Mouse (Mus musculus) gastrocnemius, adult 8-10 months (tissue): ENCODE results near the gene Grk6. TPM values are rescaled to one million over a fixed set of nuclear protein-coding genes. Genes with fewer than 3 reads are reported as not detected.
"Not testable (repeated sequence)": the region's sequence is repeated elsewhere in the genome, so short reads cannot be mapped to it uniquely, and the experiment has no call there.

Source experiments
- DNase-seq, 2 experiments: peaks; one replicate each; pipeline ENCODE4 v3.0.0; 2022; ENCODE audit warnings: low spot score in 2 of 2
- total RNA-seq, 4 experiments: library from RNA; stranded (reverse); gene quantifications; 2 replicates each; pipeline ENCODE4 v1.2.4; 2022

Grk6 gene
- total RNA-seq, 4 experiments from 2014 or later, result 6.9 to 9.7 (median 9.4) TPM

DNA sequence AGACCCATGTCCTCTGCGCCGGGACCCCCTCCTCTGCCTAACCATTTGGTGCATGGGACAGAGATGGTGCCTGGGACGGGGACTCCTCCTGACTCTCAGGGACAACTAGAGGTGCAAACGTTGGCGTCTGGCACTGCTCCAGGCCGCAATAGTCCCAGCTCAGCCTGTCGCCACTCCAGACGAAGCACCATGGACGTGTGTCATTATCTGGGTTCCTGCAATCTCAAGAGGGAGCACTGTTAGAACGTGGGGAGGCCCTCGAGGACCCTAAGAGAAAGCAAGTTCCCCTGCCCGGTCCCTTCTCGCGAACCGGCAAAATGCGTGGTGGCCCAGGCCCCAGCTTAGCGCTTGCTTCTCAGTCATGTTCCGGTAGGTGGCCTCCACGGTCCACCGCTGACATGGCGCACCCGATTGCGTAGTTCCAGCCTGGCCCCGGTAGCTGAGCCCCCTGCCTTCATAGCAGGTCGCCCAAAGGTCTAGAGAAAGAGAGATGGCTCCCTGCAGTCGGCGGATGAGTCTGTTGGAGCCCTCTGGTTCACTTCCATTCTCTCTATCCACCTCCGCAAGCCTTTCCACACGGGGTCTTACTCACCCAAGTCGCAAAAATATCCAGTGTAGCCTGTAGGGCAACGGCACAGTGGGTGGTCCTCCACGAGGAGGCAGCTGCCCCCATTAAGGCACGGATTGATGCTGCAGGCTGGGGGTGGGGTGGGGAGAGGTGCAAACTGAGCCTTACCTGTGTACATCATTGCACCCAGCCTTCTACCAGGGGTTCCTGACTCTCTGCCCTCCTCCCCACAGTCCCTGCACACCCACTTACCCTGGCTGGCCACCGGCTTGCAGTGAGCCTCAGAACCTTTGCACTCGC lies 23.7 kb upstream of the Grk6 start:
- DNase-seq, result peak; percentile 47 to 58

DNA sequence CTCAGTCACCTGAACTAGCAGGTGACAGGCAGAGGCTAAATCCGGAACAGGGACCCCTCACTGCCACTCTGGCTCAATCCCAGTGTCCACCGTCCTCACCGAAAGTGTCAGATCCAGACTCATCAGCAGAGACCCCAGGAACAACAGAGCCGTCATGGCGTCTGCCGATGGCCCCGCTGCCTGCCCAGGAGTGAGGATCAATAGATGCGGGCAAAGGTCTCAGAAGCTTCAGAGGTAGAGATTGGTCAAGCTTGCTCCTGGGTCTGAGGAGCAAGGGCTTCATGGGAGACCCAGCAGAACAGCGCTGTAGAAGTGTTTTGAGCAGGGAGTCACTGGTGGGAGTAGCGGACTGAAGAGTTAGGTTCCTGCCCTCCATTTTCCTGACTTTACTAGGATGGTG lies 18.3 kb upstream of the Grk6 start, which contains the start of gene F12:
F12 (minus strand) TSS at position 181 of the 400 bp plus-strand sequence.
- no peak for DNase-seq

DNA sequence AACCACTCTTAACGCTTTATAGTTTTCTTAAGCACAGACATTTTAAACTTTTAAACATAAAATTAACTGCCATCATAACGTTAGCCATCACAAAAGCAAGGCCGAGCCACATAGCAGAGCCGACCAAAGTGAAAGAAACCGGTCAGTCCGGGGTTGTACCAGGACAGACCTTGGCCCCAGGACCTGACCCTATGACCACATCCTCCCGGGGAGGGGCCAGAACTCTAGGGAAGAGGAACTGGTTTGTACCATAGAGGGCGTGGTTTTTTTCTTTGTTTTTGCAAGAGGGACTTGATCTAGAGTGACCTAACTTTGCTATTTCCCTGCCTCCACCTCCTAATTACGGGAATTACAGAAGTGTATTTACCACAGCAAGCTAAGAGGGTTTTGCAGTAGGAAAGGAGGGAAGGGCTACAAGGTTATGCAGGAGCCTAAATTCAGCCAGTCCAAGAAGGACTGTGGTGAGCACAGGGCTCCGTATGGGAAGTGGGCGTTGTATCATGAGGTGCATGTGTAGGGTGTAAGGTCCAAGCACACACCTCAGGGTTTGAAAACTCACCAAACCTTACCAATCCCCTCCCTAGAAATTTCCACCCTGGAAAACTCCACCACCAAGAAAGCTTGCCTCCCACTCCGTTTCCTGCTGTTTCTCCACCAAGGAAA lies 15.5 kb upstream of the Grk6 start:
- DNase-seq, result peak; percentile 63 to 71

DNA sequence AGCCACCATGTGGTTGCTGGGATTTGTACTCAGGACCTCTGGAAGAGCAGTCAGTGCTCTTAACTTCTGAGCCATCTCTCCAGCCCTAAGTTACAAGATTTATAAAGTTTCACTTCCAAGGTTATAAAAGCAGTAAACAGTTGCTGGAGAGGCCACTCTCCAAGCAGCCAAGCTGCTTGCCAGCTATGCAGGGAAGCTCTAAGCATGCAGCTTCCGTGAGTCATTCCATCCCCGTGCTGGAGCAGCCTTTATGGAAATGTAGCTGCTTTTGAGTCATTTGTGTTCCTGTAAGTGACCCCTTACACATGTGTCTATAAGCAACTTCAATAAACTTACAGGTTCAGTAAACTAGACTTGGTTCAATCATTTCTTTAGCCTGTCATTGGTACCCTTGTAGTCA lies 14.3 kb upstream of the Grk6 start:
- DNase-seq, result no peak

DNA sequence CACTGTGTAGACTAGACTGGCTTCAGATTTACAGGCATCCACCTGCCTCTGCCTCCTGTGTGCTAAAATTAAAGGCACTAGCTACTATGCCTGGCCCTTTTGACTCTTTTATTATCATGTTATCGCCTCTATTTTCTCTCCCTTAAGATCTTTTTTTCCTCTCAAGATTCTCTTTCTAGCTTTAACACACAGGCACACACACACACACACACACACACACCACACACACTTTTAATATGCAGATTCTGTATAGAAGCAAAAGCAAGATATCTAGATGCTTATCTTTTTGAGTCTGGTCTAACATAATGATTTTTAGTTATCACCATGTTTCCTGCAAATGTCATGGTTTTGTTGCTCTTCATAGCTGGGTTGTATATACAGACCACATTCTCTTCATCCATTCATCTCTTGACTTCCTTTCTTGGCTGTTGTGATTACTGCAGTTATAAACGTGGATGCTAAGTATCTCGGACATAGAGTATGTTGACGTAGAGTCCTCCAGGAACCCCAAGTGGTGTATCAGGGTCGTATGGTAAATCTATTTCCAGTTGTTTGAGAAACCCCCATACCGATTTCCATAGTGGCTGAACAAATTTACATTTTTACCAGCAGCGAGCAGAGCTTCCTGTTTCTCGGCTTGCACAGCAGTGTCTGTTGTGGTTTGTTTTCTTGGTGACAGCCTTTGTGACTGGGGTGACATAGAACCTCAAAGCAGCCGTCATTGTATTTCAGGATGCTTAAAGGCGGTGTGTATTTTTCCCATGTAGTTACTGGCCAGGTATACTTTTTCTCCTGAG lies 12.8 kb upstream of the Grk6 start:
- DNase-seq, result no peak

DNA sequence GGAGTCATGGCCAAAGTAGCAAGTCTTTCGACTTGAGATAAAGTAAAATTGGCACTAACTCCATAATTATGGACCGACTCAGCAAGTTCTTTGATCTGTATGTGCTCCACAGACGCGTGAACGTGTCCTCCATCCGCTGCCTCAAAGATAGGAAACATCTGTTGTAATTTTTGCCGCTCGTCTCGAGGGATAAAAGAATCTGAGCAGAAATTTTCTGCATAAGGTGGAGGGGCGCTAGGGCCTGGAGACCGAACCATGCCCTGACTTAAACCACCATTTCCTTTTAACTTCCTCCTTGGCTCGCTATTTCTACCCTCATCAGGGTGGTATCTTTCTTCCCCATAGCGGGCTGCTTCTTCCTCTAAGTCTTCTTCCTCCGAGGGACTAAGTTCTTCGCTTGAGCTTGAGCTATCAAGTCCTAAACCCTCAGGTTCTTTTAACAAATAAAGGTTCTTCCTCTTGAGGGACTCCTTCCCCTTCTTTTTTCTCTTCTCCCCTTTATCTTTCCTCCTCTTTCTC lies 7.7 kb upstream of the Grk6 start:
- not testable (repeated sequence) for DNase-seq

DNA sequence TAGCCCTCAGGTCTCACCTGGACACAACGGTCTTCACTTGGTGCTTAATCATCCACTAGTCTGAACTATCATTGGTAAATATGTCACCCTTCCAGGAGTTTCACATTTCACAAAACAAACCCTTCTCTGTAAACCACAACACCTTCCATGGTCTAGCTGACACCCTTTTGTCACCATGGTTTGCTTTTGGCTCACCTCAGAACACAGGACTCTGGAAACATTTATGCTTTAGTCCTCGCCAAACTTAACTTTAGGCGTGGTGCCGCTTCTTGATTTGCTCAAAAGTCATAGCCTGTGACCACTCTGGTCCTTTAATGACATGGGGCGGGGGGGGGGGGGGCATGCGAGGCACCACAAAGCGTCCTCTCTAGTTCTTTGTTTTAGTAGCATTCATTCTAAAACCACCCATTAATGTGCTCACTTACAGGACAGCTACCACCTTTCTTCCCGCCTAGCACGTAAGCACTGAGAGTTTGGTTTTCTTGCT lies 1.0 kb upstream of the Grk6 start:
- DNase-seq, result no peak

DNA sequence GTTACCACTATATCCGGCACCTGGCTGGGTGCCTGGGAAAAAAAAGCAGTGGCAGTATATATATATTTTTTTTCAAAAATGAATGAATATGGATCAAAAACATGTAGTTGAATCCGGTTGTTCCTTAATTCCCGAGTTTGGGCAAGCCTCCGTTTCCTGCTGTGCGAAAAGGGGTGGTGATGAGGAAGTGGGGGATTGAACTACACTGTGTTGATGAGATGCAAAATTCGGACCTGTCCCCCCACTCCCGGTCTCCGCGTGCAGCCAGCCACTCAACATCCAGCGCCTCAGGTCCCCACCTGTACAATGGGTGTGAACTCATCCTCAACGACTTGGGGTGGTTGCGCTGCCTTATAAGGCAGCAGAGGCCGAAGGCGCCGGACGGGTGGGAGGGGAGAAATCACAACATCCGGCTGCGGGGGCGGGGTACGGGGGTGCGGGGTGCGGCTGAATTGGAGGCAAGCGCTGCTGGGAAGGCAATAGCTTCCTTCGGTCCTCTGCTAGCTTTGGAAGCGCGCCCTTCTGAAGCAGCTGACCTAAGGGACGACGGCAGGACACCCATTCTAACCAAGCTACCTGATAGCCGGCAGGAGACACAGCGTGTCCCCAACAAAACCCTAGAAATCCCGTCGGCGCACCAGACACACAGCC lies 461 bp upstream of the Grk6 start:
- no peak for DNase-seq

DNA sequence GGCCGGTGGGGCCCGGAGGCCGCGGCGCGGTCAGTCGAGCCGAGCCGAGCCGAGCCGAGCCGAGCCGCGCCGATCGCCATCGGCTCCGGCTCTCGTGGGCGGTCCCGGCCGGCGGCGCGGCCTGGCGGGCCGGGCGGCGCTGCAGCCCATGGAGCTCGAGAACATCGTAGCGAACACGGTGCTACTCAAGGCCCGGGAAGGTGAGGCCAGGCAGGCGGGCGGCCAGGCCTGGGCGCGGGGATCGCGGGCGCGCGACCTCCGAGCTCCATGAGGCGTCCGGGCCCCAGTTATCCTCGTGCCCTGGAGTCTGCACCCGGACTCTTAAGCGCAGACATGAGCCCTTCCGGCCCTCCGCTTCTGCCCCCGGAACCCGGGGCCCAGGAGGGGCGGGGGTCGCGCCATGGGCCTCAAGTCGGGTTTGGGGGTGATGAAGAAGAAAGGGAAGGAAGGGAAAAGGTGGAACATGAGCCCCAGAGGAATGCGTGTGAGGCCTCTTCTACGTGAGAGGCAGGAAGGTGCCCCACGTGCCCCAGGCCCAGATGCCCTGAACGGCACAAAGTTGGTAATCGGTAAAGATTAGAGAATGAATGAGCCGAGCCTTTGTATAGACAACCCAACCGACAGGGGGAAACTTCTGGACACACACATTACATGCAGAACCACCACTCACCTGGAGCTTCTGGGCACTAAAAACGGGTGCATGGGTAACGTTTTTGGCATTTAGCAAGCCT lies 654 bp downstream of the Grk6 start:
- DNase-seq, result no peak

DNA sequence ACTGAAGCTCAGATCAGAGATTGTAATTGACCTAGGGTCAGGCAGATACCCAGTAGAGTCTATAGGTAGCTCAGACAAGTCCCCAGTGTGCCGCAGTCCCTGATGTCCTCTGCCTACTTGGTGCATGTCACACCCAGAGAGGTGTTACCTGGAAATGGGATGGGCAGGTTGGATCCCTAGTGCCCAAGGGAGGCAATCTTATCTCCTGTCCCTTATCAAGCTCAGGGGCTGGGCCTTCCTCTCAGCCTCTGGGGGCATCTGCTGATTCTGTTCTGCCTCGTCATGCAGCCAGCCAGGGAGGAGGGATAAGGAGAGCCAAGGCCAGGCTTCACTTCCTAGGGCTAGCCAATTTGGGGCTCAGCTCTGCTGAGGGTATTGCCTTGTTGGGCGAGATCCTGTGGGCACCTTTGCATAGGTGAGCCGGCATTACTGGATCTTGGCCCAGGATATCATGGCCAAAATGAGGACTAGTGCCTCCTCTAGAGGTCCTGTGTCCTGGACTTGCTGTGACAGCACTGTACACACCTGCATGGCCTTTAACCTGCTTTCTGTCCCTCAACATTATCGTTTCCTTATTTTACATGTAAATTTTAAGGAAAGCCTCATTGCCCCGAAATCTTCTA lies 1.7 kb downstream of the Grk6 start:
- no peak for DNase-seq

DNA sequence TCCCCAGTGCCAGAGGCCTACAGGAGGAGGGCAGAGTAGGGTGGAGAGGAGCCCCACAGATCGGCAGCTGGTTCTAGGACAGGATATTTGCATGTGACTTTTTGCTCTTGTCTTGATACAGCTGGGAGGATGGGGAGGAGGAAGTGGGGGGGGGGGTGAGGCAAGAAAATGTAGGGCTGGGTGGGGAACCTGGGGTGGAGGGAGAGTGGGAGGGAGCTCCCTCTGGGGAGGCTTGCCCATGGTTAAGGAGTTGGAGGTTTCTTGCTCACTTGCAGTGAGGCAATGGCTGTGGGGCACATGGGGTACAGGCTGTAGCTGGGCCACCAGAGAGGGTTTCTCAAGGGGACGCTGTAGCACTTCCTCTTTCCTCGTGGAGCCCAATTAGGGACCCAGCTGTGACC lies 2.7 kb downstream of the Grk6 start:
- no peak for DNase-seq

DNA sequence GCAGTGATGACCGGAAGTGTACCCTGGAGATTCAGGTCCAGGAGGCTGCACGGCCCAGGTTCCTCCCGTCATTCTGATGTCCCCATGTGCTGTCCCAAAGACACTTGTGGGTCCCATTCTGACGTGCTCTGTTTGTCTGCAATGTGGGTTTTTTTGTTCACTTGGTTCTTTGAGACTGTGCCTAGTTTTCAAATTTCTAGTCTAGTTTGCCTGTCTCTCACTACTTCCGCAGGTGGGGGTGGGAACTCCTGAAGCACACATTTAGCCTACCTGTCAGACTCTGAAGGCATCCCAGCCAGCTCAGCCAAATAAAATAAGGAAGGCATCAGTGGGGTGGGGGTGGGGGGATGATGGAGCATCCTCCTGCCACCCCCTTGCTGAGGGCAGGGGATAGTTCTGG lies 3.3 kb downstream of the Grk6 start:
- DNase-seq, result no peak

DNA sequence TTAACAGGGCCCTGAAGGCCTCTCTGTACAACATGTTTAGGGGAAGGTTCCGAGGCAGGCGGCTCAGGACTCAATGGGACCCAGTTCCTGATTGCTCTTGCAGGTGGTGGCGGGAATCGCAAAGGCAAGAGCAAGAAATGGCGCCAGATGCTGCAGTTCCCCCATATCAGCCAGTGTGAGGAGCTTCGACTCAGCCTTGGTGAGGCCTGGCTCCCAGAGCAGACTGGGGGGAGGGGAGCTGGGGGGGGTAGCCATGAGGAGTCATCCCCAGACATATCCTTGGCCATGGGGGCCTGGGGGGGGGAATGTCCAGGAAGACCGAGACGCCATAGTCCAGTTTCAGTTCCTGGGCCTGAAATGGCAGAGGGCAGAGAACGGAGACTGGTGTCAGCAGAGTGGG lies 4.3 kb downstream of the Grk6 start:
- no peak for DNase-seq

DNA sequence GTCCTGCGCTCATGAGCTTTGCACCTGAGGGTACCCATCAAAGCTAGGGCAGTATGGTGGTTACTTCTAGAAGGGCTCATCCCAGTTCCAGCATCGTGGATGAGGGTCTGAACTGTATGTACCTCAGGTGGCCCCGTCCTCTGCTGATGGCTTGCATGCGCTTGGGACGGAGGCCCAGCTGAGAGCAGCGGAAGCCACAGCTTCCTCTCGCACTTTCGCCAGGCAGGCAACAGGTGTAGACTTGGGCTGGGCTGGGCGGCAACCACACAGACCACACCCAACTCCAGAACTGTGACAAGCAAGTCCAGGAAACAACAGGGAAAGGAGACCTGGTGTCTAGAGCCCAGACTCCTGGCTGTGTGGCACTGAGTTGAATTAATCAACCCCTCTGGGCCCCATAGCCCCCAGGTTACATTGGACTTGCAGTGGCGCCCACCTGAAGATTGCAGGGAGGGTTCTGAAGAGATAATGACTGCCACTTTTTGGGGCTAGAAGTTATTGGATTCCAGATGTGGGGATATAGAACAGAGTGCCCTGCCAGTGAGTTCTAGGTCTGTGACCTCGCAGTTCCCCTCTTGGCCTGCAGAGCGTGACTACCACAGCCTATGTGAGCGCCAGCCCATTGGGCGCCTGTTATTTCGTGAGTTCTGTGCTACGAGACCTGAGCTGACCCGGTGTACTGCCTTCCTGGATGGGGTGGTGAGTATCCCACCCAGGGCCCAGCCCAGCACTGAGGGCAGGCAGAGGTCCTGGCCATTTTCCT lies 5.0 kb downstream of the Grk6 start:
- no peak for DNase-seq

DNA sequence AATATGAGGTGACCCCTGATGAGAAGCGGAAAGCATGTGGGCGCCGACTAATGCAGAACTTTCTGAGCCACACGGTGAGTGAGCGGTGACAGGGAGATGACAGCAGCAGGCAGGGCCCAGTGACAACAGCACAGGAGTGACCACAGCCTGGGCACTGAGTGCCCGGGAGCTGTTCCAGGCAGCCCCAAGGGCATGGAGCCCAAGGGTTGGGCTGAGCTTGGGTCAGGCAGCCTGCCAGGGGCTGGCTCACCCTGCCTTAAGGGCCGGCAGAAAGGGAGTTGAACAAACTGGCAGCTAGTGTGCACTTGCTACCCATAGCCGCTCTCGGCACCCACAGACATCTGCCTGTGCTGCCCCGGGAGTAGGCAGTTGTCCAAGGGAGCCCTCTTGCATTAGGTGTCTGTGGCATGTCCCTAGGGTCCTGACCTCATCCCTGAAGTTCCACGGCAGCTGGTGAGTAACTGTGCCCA lies 5.7 kb downstream of the Grk6 start:
- DNase-seq, result peak; percentile 81 to 90

DNA sequence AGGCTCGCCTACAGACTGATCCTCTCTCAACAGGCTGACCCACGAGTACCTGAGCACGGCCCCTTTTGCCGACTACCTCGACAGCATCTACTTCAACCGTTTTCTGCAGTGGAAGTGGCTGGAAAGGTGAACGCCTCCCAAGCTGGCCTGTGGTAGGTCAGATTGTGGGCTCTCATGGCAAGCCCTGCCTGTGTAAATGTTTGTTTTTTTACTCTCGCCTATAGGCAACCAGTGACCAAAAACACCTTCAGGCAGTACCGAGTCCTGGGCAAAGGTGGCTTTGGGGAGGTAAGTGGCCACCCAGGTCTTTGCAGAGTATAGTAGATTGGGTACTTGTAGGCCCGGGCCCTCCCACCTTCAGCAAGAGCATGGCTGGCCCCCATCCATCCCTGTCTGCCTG lies 6.4 kb downstream of the Grk6 start:
- DNase-seq, result no peak

DNA sequence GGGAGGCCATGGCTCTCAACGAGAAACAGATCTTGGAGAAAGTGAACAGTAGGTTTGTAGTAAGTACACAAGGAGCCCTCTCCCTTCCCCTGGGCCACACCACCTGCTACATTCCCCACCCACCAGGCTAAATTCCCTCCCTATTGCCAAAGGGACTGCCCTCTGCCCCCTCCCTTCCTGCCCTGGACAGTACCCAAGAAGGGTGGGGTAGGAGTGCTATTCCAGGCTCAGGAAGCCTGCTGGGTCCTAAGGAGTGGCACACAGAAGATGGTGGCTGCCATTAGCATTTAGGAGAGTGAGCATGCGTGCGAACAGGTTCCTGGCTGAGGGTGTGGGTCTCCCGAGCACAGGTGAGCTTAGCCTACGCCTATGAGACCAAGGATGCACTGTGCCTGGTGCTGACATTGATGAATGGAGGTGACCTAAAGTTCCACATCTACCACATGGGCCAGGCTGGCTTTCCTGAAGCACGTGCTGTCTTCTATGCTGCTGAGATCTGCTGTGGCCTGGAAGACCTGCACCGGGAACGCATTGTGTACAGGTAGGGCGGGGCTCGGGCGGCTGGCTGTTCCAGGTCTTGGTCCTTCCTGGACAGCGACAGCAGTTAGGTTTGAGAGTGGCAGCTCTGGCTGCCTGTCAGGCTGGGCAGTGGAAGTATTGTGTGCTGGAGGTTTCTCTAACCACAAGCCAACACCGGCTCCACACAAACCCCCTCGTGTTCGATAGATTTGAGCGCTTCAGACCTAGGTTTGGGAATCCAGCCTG lies 7.1 kb downstream of the Grk6 start:
- DNase-seq, result peak in 1 of 2 experiments; percentile 45

DNA sequence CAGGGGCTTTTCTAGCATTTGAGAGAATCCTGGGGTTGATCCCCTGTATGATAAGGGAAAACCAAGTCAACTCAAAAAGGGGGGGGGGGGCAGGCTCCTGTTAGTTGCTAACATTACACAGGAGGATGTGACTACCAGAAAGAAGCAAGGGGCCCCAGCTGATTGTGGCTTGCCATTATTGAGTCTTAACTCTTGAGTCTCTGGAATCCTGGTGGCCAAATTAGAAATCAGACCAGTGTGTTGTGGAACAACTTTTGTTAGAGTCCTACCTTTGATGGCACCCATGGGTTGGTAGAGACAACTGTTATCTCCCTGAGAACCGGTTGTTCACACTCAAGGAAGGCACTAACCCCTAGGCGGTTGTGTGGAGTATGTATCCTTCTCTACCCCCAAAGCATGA lies 18.1 kb downstream of the Grk6 start:
- no peak for DNase-seq
